Mouse (Mus musculus) ovary, adult 10 weeks (tissue): Measurements from ENCODE around the gene 1110057P08Rik. TPM values are rescaled to one million over a fixed set of nuclear protein-coding genes. Genes with fewer than 3 reads are reported as not detected.

Experiments used
- polyA plus RNA-seq: library from polyadenylated mRNA; stranded (reverse); fragments of 350-450 nt; fragmentation: Illumina TruSeq; extraction: RNeasy Lipid Tissue Mini Kit (QIAGEN cat#74804); gene quantifications from one replicate; pipeline ENCODE4 v1.2.3, GENCODE M21; 2014

1110057P08Rik gene
- polyA plus RNA-seq: not detected

DNA sequence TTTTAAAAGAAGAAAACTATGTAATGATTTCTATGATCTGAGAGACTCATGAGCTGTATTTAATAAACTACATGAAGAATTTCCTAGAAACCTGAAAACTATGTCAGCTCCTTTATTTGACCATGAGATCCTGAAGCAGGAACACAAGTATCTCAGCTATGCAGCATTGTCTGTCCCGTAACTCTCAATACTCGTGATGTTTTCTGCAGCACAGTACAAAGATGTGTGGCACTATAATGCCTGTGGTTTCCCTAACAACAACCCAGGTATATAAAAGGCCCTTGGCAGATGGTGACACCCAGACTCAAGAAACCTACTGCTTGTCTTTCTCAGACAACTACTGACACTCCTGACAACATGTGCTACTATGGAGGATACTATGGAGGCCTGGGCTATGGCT is at the start of gene 1110057P08Rik:
TSS of gene 1110057P08Rik (plus strand) at position 301 of the 400 bp plus-strand sequence.

DNA sequence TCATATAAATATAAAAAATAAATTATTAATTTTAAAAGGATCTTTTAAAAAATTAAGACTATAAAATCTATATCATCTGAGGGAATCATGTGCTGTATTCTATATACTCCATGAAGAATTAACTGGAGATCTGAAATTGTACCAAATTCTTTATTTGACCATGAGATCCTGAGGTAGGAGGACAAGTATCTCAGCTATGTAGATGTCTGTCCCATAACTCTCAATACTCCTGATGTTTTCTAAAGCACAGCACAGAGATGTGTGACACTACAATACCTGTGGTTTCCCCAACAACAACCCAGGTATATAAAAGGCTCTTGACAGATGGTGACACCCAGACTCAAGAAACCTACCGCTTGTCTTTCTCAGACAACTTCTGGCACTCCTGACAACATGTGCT is 34.0 kb upstream of the 1110057P08Rik start, which contains the start of gene Gm6358:
TSS of gene Gm6358 (plus strand) at position 301 of the 400 bp plus-strand sequence.

GRCm38 (mm10) chr16:89150786-89151185 is 23.7 kb upstream of the 1110057P08Rik start, which contains the start of gene Gm10061:
TSS of gene Gm10061 (plus strand) at chr16:89151086.

DNA sequence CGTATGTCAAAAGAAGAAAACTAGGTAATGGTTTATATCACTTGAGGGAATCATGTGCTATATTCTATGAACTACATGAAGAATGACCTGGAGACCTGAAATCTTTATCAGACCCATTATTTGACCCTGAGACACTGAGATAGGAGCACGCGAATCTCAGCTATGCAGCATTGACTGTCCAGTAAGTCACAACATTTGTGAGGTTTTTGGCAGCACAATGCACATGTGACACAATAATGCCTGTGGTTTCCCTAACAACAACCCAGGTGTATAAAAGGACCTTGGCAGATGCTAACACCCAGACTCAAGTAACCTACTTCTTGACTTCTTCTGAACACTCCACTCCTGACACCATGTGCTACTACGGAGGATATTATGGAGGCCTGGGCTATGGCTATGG is 16.9 kb upstream of the 1110057P08Rik start, which contains the start of gene Gm9789:
TSS of gene Gm9789 (plus strand) at position 301 of the 400 bp plus-strand sequence.

GRCm38 (mm10) chr16:89169190-89169589 is 5.3 kb upstream of the 1110057P08Rik start, which contains the start of gene Gm7735:
TSS of gene Gm7735 (plus strand) at chr16:89169490.

GRCm38 (mm10) chr16:89205561-89205960 is 31.0 kb downstream of the 1110057P08Rik start, which contains the start of gene Krtap20-2:
TSS of gene Krtap20-2 (plus strand) at chr16:89205861.

Other genes with a start within 250 kb of the 1110057P08Rik start
- not detected for gene Krtap19-9b, start 242.5 kb upstream of the 1110057P08Rik start, polyA plus RNA-seq
- gene Krtap16-3, start 211.9 kb upstream of the 1110057P08Rik start, polyA plus RNA-seq: not detected
- not detected for gene Krtap22-2, start 164.0 kb upstream of the 1110057P08Rik start, polyA plus RNA-seq
- not detected for gene Gm10229, start 159.5 kb upstream of the 1110057P08Rik start, polyA plus RNA-seq
- not detected for gene Krtap6-1, start 143.0 kb upstream of the 1110057P08Rik start, polyA plus RNA-seq
- not detected for gene Gm10228, start 133.3 kb upstream of the 1110057P08Rik start, polyA plus RNA-seq
- not detected for gene Krtap6-5, start 126.9 kb upstream of the 1110057P08Rik start, polyA plus RNA-seq
- not detected for gene 1110025L11Rik, start 110.7 kb upstream of the 1110057P08Rik start, polyA plus RNA-seq
- gene Krtap6-3, start 90.7 kb upstream of the 1110057P08Rik start, polyA plus RNA-seq: not detected
- not detected for gene Gm6358, start 33.9 kb upstream of the 1110057P08Rik start, polyA plus RNA-seq
- gene Gm10061, start 23.6 kb upstream of the 1110057P08Rik start, polyA plus RNA-seq: not detected
- gene Gm9789, start 16.8 kb upstream of the 1110057P08Rik start, polyA plus RNA-seq: not detected
- gene Gm7735, start 5.2 kb upstream of the 1110057P08Rik start, polyA plus RNA-seq: not detected
- not detected for gene Krtap20-2, start 31.1 kb downstream of the 1110057P08Rik start, polyA plus RNA-seq
- not detected for gene Krtap21-1, start 229.1 kb downstream of the 1110057P08Rik start, polyA plus RNA-seq
- not detected for gene Krtap6-2, start 245.4 kb downstream of the 1110057P08Rik start, polyA plus RNA-seq